ENCODE assay signal across 8 mouse cellular contexts in the genomic region with DNA sequence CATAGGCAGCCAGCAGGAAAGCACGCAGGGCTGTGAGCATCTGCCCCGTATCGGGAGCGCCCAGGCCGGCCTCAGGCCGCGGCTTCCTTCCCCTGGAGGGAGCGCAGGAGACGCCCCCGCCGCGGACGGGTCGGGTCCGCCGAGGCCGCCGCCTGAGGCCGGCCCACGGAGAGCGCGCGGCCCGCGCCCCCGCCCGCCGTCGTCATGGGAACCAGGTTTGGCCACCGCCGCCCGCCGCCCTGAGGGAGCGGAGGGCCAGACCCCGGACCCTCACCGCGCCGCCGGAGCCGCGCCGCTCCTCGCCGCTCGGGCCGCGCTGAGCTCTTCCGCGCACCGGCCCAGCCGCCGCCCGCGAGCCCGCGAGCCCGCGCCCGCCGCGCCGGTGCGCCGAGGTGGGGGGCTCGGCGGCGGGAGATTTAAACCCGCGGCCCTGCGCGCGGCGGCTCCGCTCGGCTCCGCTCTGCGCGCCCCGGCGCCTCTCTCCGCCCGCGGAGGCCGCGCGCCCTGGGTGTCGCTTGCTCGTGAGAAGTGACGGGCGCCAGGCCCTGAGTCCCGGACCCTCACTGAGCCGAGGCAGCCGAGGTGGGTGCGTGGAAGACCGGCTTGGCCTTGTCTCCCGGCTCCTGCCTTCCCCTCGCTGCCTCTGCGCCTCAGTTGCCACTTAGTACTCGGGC. TPM values are rescaled to one million over a fixed set of nuclear protein-coding genes. Genes with fewer than 3 reads are reported as not detected.
DNase-seq lines count a peak whose midpoint lies in the region; ATAC-seq and TF ChIP-seq lines count a peak whose summit lies in the region.

Ica1l (minus strand) TSS at position 389 of the 674 bp plus-strand sequence.

- TF ChIP-seq EP300 in CH12.LX (IDR thresholded peaks at IDR 0.05; ENCODE audit: low read length), result no peak

- no peak for TF ChIP-seq RAD21 in CH12.LX (IDR thresholded peaks at IDR 0.05; ENCODE audit: low read depth, low read length)

- peak within 1 kb of the TSS; percentile 43 for H3K9ac ChIP-seq in CH12.LX (ENCODE audit: insufficient read depth, low read depth)
- peak within 1 kb of the TSS; percentile 77 for H3K9ac ChIP-seq in forebrain, embryonic 11.5 days (ENCODE audit: low read length)
- peak within 1 kb of the TSS; percentile 80 for H3K9ac ChIP-seq in heart, embryonic 16.5 days (ENCODE audit: low read length)
- H3K9ac ChIP-seq in liver, embryonic 16.5 days (ENCODE audit: low read depth, low read length), result peak within 1 kb of the TSS; percentile 24; the same call in 1 of the 2 replicates
- H3K9ac ChIP-seq in neural tube, embryonic 13.5 days, result peak within 1 kb of the TSS; percentile 89

- H3K4me2 ChIP-seq in CH12.LX (ENCODE audit: insufficient read depth, low read depth, poor library complexity, severe bottlenecking), result peak within 1 kb of the TSS; percentile 97
- H3K4me2 ChIP-seq in forebrain, embryonic 11.5 days (ENCODE audit: low read depth, low read length, severe bottlenecking), result peak within 1 kb of the TSS; percentile 95
- H3K4me2 ChIP-seq in heart, embryonic 16.5 days (ENCODE audit: low read depth, low read length), result peak within 1 kb of the TSS; percentile 99
- H3K4me2 ChIP-seq in liver, embryonic 16.5 days (ENCODE audit: low read depth, low read length), result peak within 1 kb of the TSS; percentile 81
- H3K4me2 ChIP-seq in neural tube, embryonic 13.5 days, result peak within 1 kb of the TSS; percentile 84

- H3K27me3 ChIP-seq in CH12.LX (replicated peaks), result peaks cover 29% of the 10 kb centered on the region
- peaks cover 14% of the 10 kb centered on the region for H3K27me3 ChIP-seq in forebrain, embryonic 11.5 days (ENCODE audit: control insufficient read depth, insufficient read depth, low read length)
- peaks cover 13% of the 10 kb centered on the region for H3K27me3 ChIP-seq in heart, embryonic 16.5 days (ENCODE audit: control insufficient read depth, insufficient read depth, low read length)
- peaks cover 23% of the 10 kb centered on the region for H3K27me3 ChIP-seq in liver, embryonic 16.5 days (ENCODE audit: control insufficient read depth, insufficient read depth, low read depth, low read length)
- H3K27me3 ChIP-seq in neural tube, embryonic 13.5 days, result peaks cover 15% of the 10 kb centered on the region
- peaks cover 12% of the 10 kb centered on the region; the same call in 1 of the 2 replicates for H3K27me3 ChIP-seq in thymus, adult 2 months (ENCODE audit: control insufficient read depth, insufficient read depth, low read length)

- dilution Hi-C loops in CH12.LX (cut with MboI; ENCODE audit: extremely low pct_ligation_motif_present, extremely low pct_unique_long_range_greater_than_20kb, low sequenced_read_pairs), result no loop called here

- WGBS in forebrain, embryonic 11.5 days, result under 1% methylated on average over 79 of the region's 99 CpGs
- WGBS in heart, embryonic 16.5 days, result under 1% methylated on average over 90 of the region's 99 CpGs
- WGBS in liver, embryonic 16.5 days (ENCODE audit: insufficient replicate concordance), result 1% methylated on average over 96 of the region's 99 CpGs
- whole genome bisulfite sequencing in neural tube, embryonic 13.5 days, result under 1% methylated on average over 68 of the region's 99 CpGs
- WGBS in thymus, adult 2 months, result 3% methylated on average over 95 of the region's 99 CpGs

- no peak for TF ChIP-seq POLR2A in CH12.LX (IDR thresholded peaks at IDR 0.05; ENCODE audit: low read depth, low read length)
- TF ChIP-seq POLR2A in brain, embryonic 14.5 days (IDR thresholded peaks at IDR 0.05; ENCODE audit: borderline replicate concordance, extremely low read depth, insufficient read depth, insufficient read length, poor library complexity, severe bottlenecking), result 0 out of 2 replicates have a peak, but pooled peaks have one; percentile 16
- TF ChIP-seq POLR2A in thymus, adult 2 months (IDR thresholded peaks at IDR 0.05; ENCODE audit: control insufficient read depth, extremely low read depth, insufficient read depth, low read length, poor library complexity), result no peak

- DNase-seq in CH12.LX (ENCODE audit: extremely low read depth), result no peak
- DNase-seq in brain, embryonic 14.5 days (ENCODE audit: low read depth), result peak; percentile 67
- DNase-seq in forebrain, embryonic 11.5 days (ENCODE audit: low spot score), result peak; percentile 78
- peak; percentile 75 for DNase-seq in kidney, postnatal 14 days
- DNase-seq in thymus, adult 2 months, result peak; percentile 59

- no peaks in the 10 kb centered on the region for H3K9me3 ChIP-seq in CH12.LX (replicated peaks; ENCODE audit: low read length)
- no peaks in the 10 kb centered on the region for H3K9me3 ChIP-seq in forebrain, embryonic 11.5 days (ENCODE audit: control insufficient read depth, low read length)
- no peaks in the 10 kb centered on the region; the same call in 1 of the 2 replicates for H3K9me3 ChIP-seq in heart, embryonic 16.5 days (replicated peaks; ENCODE audit: control insufficient read depth, low read length)
- H3K9me3 ChIP-seq in liver, embryonic 16.5 days (replicated peaks; ENCODE audit: control insufficient read depth, low read length), result no peaks in the 10 kb centered on the region
- no peaks in the 10 kb centered on the region for H3K9me3 ChIP-seq in neural tube, embryonic 13.5 days

- in situ Hi-C loops in CH12.LX (cut with MboI; ENCODE audit: low pct_ligation_motif_present, low pct_unique_long_range_greater_than_20kb, low sequenced_read_pairs), result no loop called here

- H3K4me1 ChIP-seq in CH12.LX (ENCODE audit: control insufficient read depth in 1 of 2, insufficient read depth in 2 of 2), result no peaks in the 10 kb centered on the region; a peak in 1 of 4 replicates
- H3K4me1 ChIP-seq in forebrain, embryonic 11.5 days (replicated peaks; ENCODE audit: control insufficient read depth, insufficient read depth, low read length), result no peaks in the 10 kb centered on the region
- H3K4me1 ChIP-seq in heart, embryonic 16.5 days (ENCODE audit: control insufficient read depth, insufficient read depth, low read length), result peaks cover 4% of the 10 kb centered on the region; the same call in 1 of the 2 replicates
- H3K4me1 ChIP-seq in liver, embryonic 16.5 days (ENCODE audit: control insufficient read depth, low read depth, low read length), result no peaks in the 10 kb centered on the region; the same call in 1 of the 2 replicates
- peaks cover 8% of the 10 kb centered on the region; the same call in 1 of the 2 replicates for H3K4me1 ChIP-seq in neural tube, embryonic 13.5 days (replicated peaks)
- peaks cover 6% of the 10 kb centered on the region; the same call in 1 of the 2 replicates for H3K4me1 ChIP-seq in thymus, adult 2 months (replicated peaks; ENCODE audit: control insufficient read depth, insufficient read depth, low read length)

- H3K27ac ChIP-seq in CH12.LX (ENCODE audit: insufficient read depth, low read depth), result no peak within 1 kb of the TSS
- no peak within 1 kb of the TSS for H3K27ac ChIP-seq in forebrain, embryonic 11.5 days (ENCODE audit: low read depth, low read length)
- H3K27ac ChIP-seq in heart, embryonic 16.5 days (ENCODE audit: low read length), result no peak within 1 kb of the TSS
- no peak within 1 kb of the TSS for H3K27ac ChIP-seq in liver, embryonic 16.5 days (ENCODE audit: low read length)
- H3K27ac ChIP-seq in neural tube, embryonic 13.5 days (replicated peaks), result peak within 1 kb of the TSS; percentile 79
- no peak within 1 kb of the TSS for H3K27ac ChIP-seq in thymus, adult 2 months (ENCODE audit: control insufficient read depth, insufficient read depth, low read length)

- H3K79me2 ChIP-seq in CH12.LX (replicated peaks; ENCODE audit: control insufficient read depth, extremely low read depth, insufficient read depth, poor library complexity, severe bottlenecking), result no peaks in the 10 kb centered on the region

- peak; percentile 86 for ATAC-seq in forebrain, embryonic 11.5 days (replicated peaks; ENCODE audit: low FRiP score)
- ATAC-seq in heart, embryonic 16.5 days (replicated peaks; ENCODE audit: extremely low read depth, insufficient read depth, low FRiP score), result peak; percentile 76
- ATAC-seq in liver, embryonic 16.5 days (ENCODE audit: low read depth), result peak; percentile 51
- peak; percentile 92 for ATAC-seq in neural tube, embryonic 13.5 days (ENCODE audit: low read depth)

- no peaks in the 10 kb centered on the region for H3K36me3 ChIP-seq in CH12.LX (replicated peaks in 1 of 2; ENCODE audit: control insufficient read depth in 1 of 2, insufficient read depth in 1 of 2, low read length in 1 of 2)
- H3K36me3 ChIP-seq in forebrain, embryonic 11.5 days (ENCODE audit: control insufficient read depth, insufficient read depth, low read length), result no peaks in the 10 kb centered on the region
- no peaks in the 10 kb centered on the region for H3K36me3 ChIP-seq in heart, embryonic 16.5 days (ENCODE audit: control insufficient read depth, insufficient read depth)
- H3K36me3 ChIP-seq in liver, embryonic 16.5 days (ENCODE audit: control insufficient read depth, insufficient read depth), result no peaks in the 10 kb centered on the region
- no peaks in the 10 kb centered on the region for H3K36me3 ChIP-seq in neural tube, embryonic 13.5 days
- no peaks in the 10 kb centered on the region for H3K36me3 ChIP-seq in thymus, adult 2 months (ENCODE audit: control insufficient read depth, insufficient read depth, low read length)

- TF ChIP-seq CTCF in CH12.LX (conservative IDR thresholded peaks at IDR 0.05 in 1 of 2, IDR thresholded peaks at IDR 0.05 in 1 of 2; ENCODE audit: low read depth in 2 of 2, low read length in 2 of 2), result no peak
- TF ChIP-seq CTCF in brain, embryonic 14.5 days (IDR thresholded peaks at IDR 0.05; ENCODE audit: borderline replicate concordance, extremely low read depth, insufficient read depth, insufficient read length), result no peak
- no peak for TF ChIP-seq CTCF in thymus, adult 2 months (IDR thresholded peaks at IDR 0.05; ENCODE audit: borderline replicate concordance, control insufficient read depth, extremely low read depth, insufficient read depth, low read length, poor library complexity)

- H3K4me3 ChIP-seq in CH12.LX (replicated peaks in 1 of 3; ENCODE audit: low read depth in 2 of 3, low read length in 2 of 3, poor library complexity in 1 of 3), result peak within 1 kb of the TSS; percentile 24 to 69 (median 52)
- peak within 1 kb of the TSS; percentile 74 for H3K4me3 ChIP-seq in forebrain, embryonic 11.5 days (ENCODE audit: low read depth, low read length)
- H3K4me3 ChIP-seq in heart, embryonic 16.5 days (ENCODE audit: low read length), result peak within 1 kb of the TSS; percentile 85
- H3K4me3 ChIP-seq in liver, embryonic 16.5 days (ENCODE audit: low read depth, low read length), result peak within 1 kb of the TSS; percentile 64
- peak within 1 kb of the TSS; percentile 76 for H3K4me3 ChIP-seq in neural tube, embryonic 13.5 days
- peak within 1 kb of the TSS; percentile 63 for H3K4me3 ChIP-seq in thymus, adult 2 months (ENCODE audit: control insufficient read depth, insufficient read depth, low read length)

RNA-seq across cellular contexts. Expression of gene Ica1l, which starts in this region (rescaled TPM):
- total RNA-seq in CH12.LX (2012; rRNA removed) (1.8 and 2.2 TPM in 2 replicates), CH12.LX (2014; rRNA removed) (5.0 and 6.2 TPM in 2 replicates)
- polyA plus RNA-seq in CH12.LX (2012; ENCODE audit: insufficient read length, low read depth), result 3.8 and 6.0 TPM in 2 replicates
- polyA plus RNA-seq in brain, embryonic 14.5 days (2012; rRNA removed), result 19.7 and 27.7 TPM in 2 replicates
- polyA plus RNA-seq in forebrain, embryonic 11.5 days (2014; fragmentation: Nextera tagmentation; extraction: Ambion mirVana), result 1.5 and 2.3 TPM in 2 replicates
- polyA plus RNA-seq in heart, embryonic 16.5 days (2015; fragmentation: Nextera tagmentation; extraction: Ambion mirVana), result 0.15 and 0.20 TPM in 2 replicates
- 0.11 and 0.14 TPM in 2 replicates for polyA plus RNA-seq in liver, embryonic 16.5 days (2015; fragmentation: Nextera tagmentation; extraction: Ambion mirVana)
- 33.1 and 33.4 TPM in 2 replicates for polyA plus RNA-seq in neural tube, embryonic 13.5 days (2015; fragmentation: Nextera tagmentation; extraction: Ambion mirVana)
- polyA plus RNA-seq in thymus, adult 2 months (2012; rRNA removed), result 0.44 and 0.73 TPM in 2 replicates

Comparison
In these comparisons a context has a peak if more than half of its experiments do, and no peak if none do; other contexts are left out.
1. Peak in ATAC-seq, H3K4me3 ChIP-seq, H3K9ac ChIP-seq and H3K4me2 ChIP-seq in heart, embryonic 16.5 days; RNA of the gene not detected or under 1 TPM.
2. Peak in ATAC-seq, H3K4me3 ChIP-seq, H3K9ac ChIP-seq and H3K4me2 ChIP-seq in liver, embryonic 16.5 days; RNA of the gene not detected or under 1 TPM.
3. Peak in DNase-seq and H3K4me3 ChIP-seq in thymus, adult 2 months; RNA of the gene not detected or under 1 TPM.
4. H3K9ac ChIP-seq: peak in every context shown above with its lines; median percentile 89 in neural tube, embryonic 13.5 days; 80 in heart, embryonic 16.5 days; 77 in forebrain, embryonic 11.5 days; 43 in CH12.LX; 24 in liver, embryonic 16.5 days.